Mouse (Mus musculus) MEL (cell line): ENCODE measurements around the gene Nfatc3. TPM values are rescaled to one million over a fixed set of nuclear protein-coding genes. Genes with fewer than 3 reads are reported as not detected.
A peak's percentile ranks its signal among the peaks of the same experiment; 100 is the strongest.

ENCODE experiments used
- DNase-seq: peaks from one replicate; pipeline ENCODE4 v3.0.0; 2011; ENCODE audit warnings: low read depth, low spot score
- H3K27ac ChIP-seq: 2 replicates; pipeline ENCODE4 v1.5.1; 2012; ENCODE audit warnings: low read depth, mild to moderate bottlenecking, control low read depth, low read length, moderate library complexity; ENCODE audit not compliant: control insufficient read depth
- H3K27me3 ChIP-seq, 2 experiments: fragments of 150-350 bp in 1 of 2; sonication (generic) in 1 of 2; 2 replicates each; pipeline ENCODE4 v1.6.1; 2012; ENCODE audit warnings: low read length in 2 of 2, mild to moderate bottlenecking in 2 of 2, improper control_type of control experiment in 1 of 2, moderate library complexity in 1 of 2; ENCODE audit not compliant: insufficient read depth in 2 of 2, control insufficient read depth in 1 of 2
- H3K36me3 ChIP-seq, 2 experiments: 2 replicates each; pipeline ENCODE4 v1.6.1; 2012 to 2014; ENCODE audit warnings: low read length in 2 of 2, improper control_type of control experiment in 1 of 2, inconsistent platforms in 1 of 2, mild to moderate bottlenecking in 1 of 2; ENCODE audit not compliant: insufficient read depth in 2 of 2, control insufficient read depth in 1 of 2
- H3K4me1 ChIP-seq, 2 experiments: fragments of 150-350 bp in 1 of 2; sonication (generic) in 1 of 2; 2 replicates each; pipeline ENCODE4 v1.6.1; 2012; ENCODE audit warnings: low read length in 2 of 2, improper control_type of control experiment in 1 of 2, mild to moderate bottlenecking in 1 of 2; ENCODE audit not compliant: insufficient read depth in 2 of 2, control insufficient read depth in 1 of 2
- H3K4me3 ChIP-seq, 2 experiments: fragments of 150-350 bp in 1 of 2; sonication (generic) in 1 of 2; 2 replicates each; pipeline ENCODE4 v1.5.1; 2012; ENCODE audit warnings: low read depth in 2 of 2, low read length in 2 of 2, mild to moderate bottlenecking in 2 of 2, moderate library complexity in 2 of 2, control low read depth in 1 of 2, improper control_type of control experiment in 1 of 2; ENCODE audit not compliant: control insufficient read depth in 1 of 2, insufficient read depth in 1 of 2
- H3K79me2 ChIP-seq: 2 replicates; pipeline ENCODE4 v1.6.1; 2012; ENCODE audit warnings: mild to moderate bottlenecking, low read length, moderate library complexity; ENCODE audit not compliant: control insufficient read depth, poor library complexity, insufficient read depth
- H3K9ac ChIP-seq: 2 replicates; pipeline ENCODE4 v1.6.1; 2012; ENCODE audit warnings: low read depth, mild to moderate bottlenecking, control low read depth, low read length, moderate library complexity; ENCODE audit not compliant: control insufficient read depth, poor library complexity, severe bottlenecking
- H3K9me3 ChIP-seq: fragments of 150-350 bp; sonication (generic); replicated peaks from 2 replicates; pipeline ENCODE4 v1.6.1; 2012; ENCODE audit warnings: mild to moderate bottlenecking, low read length, improper control_type of control experiment, moderate library complexity; ENCODE audit not compliant: insufficient read depth
- CHD2 ChIP-seq: IDR thresholded peaks from 2 replicates; pipeline ENCODE4 v1.6.1; 2011; ENCODE audit warnings: low read length, improper control_type of control experiment
- EP300 ChIP-seq, 2 experiments: IDR thresholded peaks; 2 replicates each; pipeline ENCODE4 v1.6.1; 2011; ENCODE audit warnings: improper control_type of control experiment in 2 of 2, low read length in 2 of 2, low read depth in 1 of 2, mild to moderate bottlenecking in 1 of 2
- ETS1 ChIP-seq: IDR thresholded peaks from 2 replicates; pipeline ENCODE4 v1.6.1; 2012; ENCODE audit warnings: low read depth, mild to moderate bottlenecking, inconsistent platforms, low read length, improper control_type of control experiment, moderate library complexity
- GATA1 ChIP-seq: IDR thresholded peaks from 2 replicates; pipeline ENCODE4 v1.6.1; 2011; ENCODE audit warnings: low read depth, low read length, improper control_type of control experiment
- KAT2A ChIP-seq: conservative IDR thresholded peaks from 2 replicates; pipeline ENCODE4 v1.6.1; 2012; ENCODE audit warnings: low read depth, low read length, improper control_type of control experiment, inconsistent platforms
- MAX ChIP-seq: IDR thresholded peaks from 2 replicates; pipeline ENCODE4 v1.6.1; 2011; ENCODE audit warnings: low read length, improper control_type of control experiment
- NRF1 ChIP-seq: IDR thresholded peaks from 2 replicates; pipeline ENCODE4 v1.6.1; 2014; ENCODE audit warnings: low read depth, mild to moderate bottlenecking, inconsistent platforms, low read length, improper control_type of control experiment, moderate library complexity; ENCODE audit not compliant: poor library complexity, insufficient read depth, severe bottlenecking
- RAD21 ChIP-seq: IDR thresholded peaks from 2 replicates; pipeline ENCODE4 v1.6.1; 2011; ENCODE audit warnings: mild to moderate bottlenecking, low read depth, low read length, improper control_type of control experiment
- RCOR1 ChIP-seq: IDR thresholded peaks from 2 replicates; pipeline ENCODE4 v1.6.1; 2012; ENCODE audit warnings: low read depth, mild to moderate bottlenecking, inconsistent platforms, low read length, improper control_type of control experiment
- SIN3A ChIP-seq: IDR thresholded peaks from 2 replicates; pipeline ENCODE4 v1.6.1; 2012; ENCODE audit warnings: low read length, improper control_type of control experiment, inconsistent platforms
- TCF12 ChIP-seq: IDR thresholded peaks from 2 replicates; pipeline ENCODE4 v1.6.1; 2014; ENCODE audit warnings: low read depth, mild to moderate bottlenecking, inconsistent platforms, low read length, improper control_type of control experiment, moderate library complexity
- UBTF ChIP-seq: IDR thresholded peaks from 2 replicates; pipeline ENCODE4 v1.6.1; 2012; ENCODE audit warnings: low read depth, mild to moderate bottlenecking, inconsistent platforms, low read length, improper control_type of control experiment, moderate library complexity, borderline replicate concordance; ENCODE audit not compliant: insufficient read depth
- ZKSCAN1 ChIP-seq: IDR thresholded peaks from 2 replicates; pipeline ENCODE4 v1.6.1; 2012; ENCODE audit warnings: low read depth, mild to moderate bottlenecking, inconsistent platforms, low read length, improper control_type of control experiment, moderate library complexity
- ZMIZ1 ChIP-seq: IDR thresholded peaks from 2 replicates; pipeline ENCODE4 v1.6.1; 2012; ENCODE audit warnings: low read depth, mild to moderate bottlenecking, inconsistent platforms, low read length, improper control_type of control experiment, moderate library complexity
- polyA plus RNA-seq, 2 experiments: library from polyadenylated mRNA; stranded (reverse) in 1 of 2; unstranded in 1 of 2; fragments of >175 nt in 1 of 2; fragments of >200 nt in 1 of 2; gene quantifications; 2 replicates each; pipeline versions ENCODE4 v1.2.1 to v1.2.4; 2012; ENCODE audit warnings: low replicate concordance in 2 of 2, low read depth in 1 of 2; ENCODE audit not compliant: insufficient read length in 2 of 2, insufficient read depth in 1 of 2, missing spikeins in 1 of 2
- total RNA-seq: library from RNA; depleted of rRNA; stranded (reverse); fragments of 300-350 nt; gene quantifications from 2 replicates; pipeline ENCODE4 v1.2.3, GENCODE M21; 2012; rRNA removed

Nfatc3 gene
- total and polyA plus RNA-seq, 3 experiments = 14.4 to 59.3 (median 50.2) TPM

GRCm38 (mm10) chr8:106177594-106177993, 119.0 kb downstream of the Nfatc3 start:
- Histone ChIP-seq H3K27me3 (no peaks in the 10 kb centered on the region), H3K36me3 (peaks cover 7 to 30% of the 10 kb centered on the region in 2 experiments)

GRCm38 (mm10) chr8:106178428-106178827, 119.8 kb downstream of the Nfatc3 start:
- Histone ChIP-seq H3K9ac (no peak overlapping the region), H3K4me3 (no peak overlapping the region), H3K79me2 (peaks cover 12% of the 10 kb centered on the region), H3K4me1 (peaks cover 16 to 17% of the 10 kb centered on the region in 2 experiments), H3K9me3 (no peaks in the 10 kb centered on the region), H3K27me3 (no peaks in the 10 kb centered on the region), H3K36me3 (peaks cover 5 to 27% of the 10 kb centered on the region in 2 experiments), H3K27ac (no peak overlapping the region)
- TF ChIP-seq RCOR1 (no peak), ETS1 (no peak), ZKSCAN1 (no peak), EP300 (IDR thresholded peaks at IDR 0.05; ENCODE audit: low read depth in 1 of 2, low read length in 2 of 2) (no peak), KAT2A (no peak), UBTF (no peak), NRF1 (no peak), RAD21 (no peak), MAX (no peak)
- DNase-seq = no peak

More at GRCm38 (mm10) chr8:106177594-106177993, 119.0 kb downstream of the Nfatc3 start:
- H3K79me2 ChIP-seq = peaks cover 12% of the 10 kb centered on the region
- no peak overlapping the region for H3K9ac ChIP-seq
- H3K9me3 ChIP-seq = no peaks in the 10 kb centered on the region
- H3K4me3 ChIP-seq = no peak overlapping the region
- H3K27ac ChIP-seq = no peak overlapping the region
- TF ChIP-seq EP300 (IDR thresholded peaks at IDR 0.05; ENCODE audit: low read depth in 1 of 2, low read length in 2 of 2) (peak in 1 of 2 experiments; percentile 39; a peak in 1 of 4 replicates), SIN3A (no peak), ZMIZ1 (no peak), CHD2 (no peak), GATA1 (peak; percentile 69), TCF12 (0 out of 2 replicates have a peak, but pooled peaks have one; percentile 18), RCOR1 (0 out of 2 replicates have a peak, but pooled peaks have one; percentile 52)
- DNase-seq = no peak
- peaks cover 19 to 25% of the 10 kb centered on the region in 2 experiments for H3K4me1 ChIP-seq

Other genes starting within 250 kb of the Nfatc3 start
- 7.4 and 7.7 TPM in 2 replicates for gene Ranbp10, start 231.5 kb upstream of the Nfatc3 start, total RNA-seq
- gene Ranbp10, start 231.5 kb upstream of the Nfatc3 start, polyA plus RNA-seq = 10 to 100 TPM in 1 of 2 experiments, not detected in 1; 22.1 TPM
- not detected in 2 replicates for gene Tsnaxip1, start 231.1 kb upstream of the Nfatc3 start, total RNA-seq
- under 1 TPM in 1 of 2 experiments, not detected in 1; 0.10 TPM for gene Tsnaxip1, start 231.1 kb upstream of the Nfatc3 start, polyA plus RNA-seq
- gene Cenpt, start 205.6 kb upstream of the Nfatc3 start, total RNA-seq = 14.2 and 15.7 TPM in 2 replicates
- 10 to 100 TPM in 1 of 2 experiments, not detected in 1; 26.5 TPM for gene Cenpt, start 205.6 kb upstream of the Nfatc3 start, polyA plus RNA-seq
- gene Thap11, start 203.7 kb upstream of the Nfatc3 start, total RNA-seq = 41.9 and 48.8 TPM in 2 replicates
- 10 to 100 TPM in 1 of 2 experiments, not detected in 1; 51.4 TPM for gene Thap11, start 203.7 kb upstream of the Nfatc3 start, polyA plus RNA-seq
- 167 and 198 TPM in 2 replicates for gene Nutf2, start 198.3 kb upstream of the Nfatc3 start, total RNA-seq
- 10 to 100 TPM in 1 of 2 experiments, not detected in 1; 28.0 TPM for gene Nutf2, start 198.3 kb upstream of the Nfatc3 start, polyA plus RNA-seq
- 44.5 and 46.1 TPM in 2 replicates for gene Edc4, start 178.0 kb upstream of the Nfatc3 start, total RNA-seq
- 10 to 100 TPM in 1 of 2 experiments, not detected in 1; 72.1 TPM for gene Edc4, start 178.0 kb upstream of the Nfatc3 start, polyA plus RNA-seq
- gene Nrn1l, start 165.3 kb upstream of the Nfatc3 start, total RNA-seq = not detected in 2 replicates
- gene Nrn1l, start 165.3 kb upstream of the Nfatc3 start, polyA plus RNA-seq = under 1 TPM in 1 of 2 experiments, not detected in 1; 0.39 TPM
- gene Pskh1, start 158.4 kb upstream of the Nfatc3 start, total RNA-seq = 11.5 and 12.9 TPM in 2 replicates
- 10 to 100 TPM in 1 of 2 experiments, not detected in 1; 26.2 TPM for gene Pskh1, start 158.4 kb upstream of the Nfatc3 start, polyA plus RNA-seq
- 0.69 and 1.5 TPM in 2 replicates for gene Ctrl, start 125.0 kb upstream of the Nfatc3 start, total RNA-seq
- 1 to 10 TPM in 1 of 2 experiments, not detected in 1; 3.0 TPM for gene Ctrl, start 125.0 kb upstream of the Nfatc3 start, polyA plus RNA-seq
- 228 and 275 TPM in 2 replicates for gene Psmb10, start 120.4 kb upstream of the Nfatc3 start, total RNA-seq
- gene Psmb10, start 120.4 kb upstream of the Nfatc3 start, polyA plus RNA-seq = 100 to 1,000 TPM in 1 of 2 experiments, not detected in 1; 193 TPM
- gene Lcat, start 115.5 kb upstream of the Nfatc3 start, total RNA-seq = 0.78 and 1.1 TPM in 2 replicates
- 1 to 10 TPM in 1 of 2 experiments, not detected in 1; 2.5 TPM for gene Lcat, start 115.5 kb upstream of the Nfatc3 start, polyA plus RNA-seq
- 22.2 and 25.6 TPM in 2 replicates for gene Slc12a4, start 92.7 kb upstream of the Nfatc3 start, total RNA-seq
- gene Slc12a4, start 92.7 kb upstream of the Nfatc3 start, polyA plus RNA-seq = 10 to 100 TPM in 1 of 2 experiments, not detected in 1; 32.3 TPM
- not detected in 2 replicates for gene Dpep3, start 79.4 kb upstream of the Nfatc3 start, total RNA-seq
- gene Dpep3, start 79.4 kb upstream of the Nfatc3 start, polyA plus RNA-seq = under 1 TPM in 1 of 2 experiments, not detected in 1; 0.11 TPM
- 8.6 and 9.2 TPM in 2 replicates for gene Dus2, start 67.5 kb upstream of the Nfatc3 start, total RNA-seq
- 10 to 100 TPM in 1 of 2 experiments, not detected in 1; 11.9 TPM for gene Dus2, start 67.5 kb upstream of the Nfatc3 start, polyA plus RNA-seq
- not detected in 2 replicates for gene Dpep2nb, start 52.9 kb upstream of the Nfatc3 start, total RNA-seq
- gene Dpep2nb, start 52.9 kb upstream of the Nfatc3 start, polyA plus RNA-seq = under 1 TPM in 1 of 2 experiments, not detected in 1; 0.14 TPM
- gene Ddx28, start 47.0 kb upstream of the Nfatc3 start, total RNA-seq = 23.4 and 29.9 TPM in 2 replicates
- gene Ddx28, start 47.0 kb upstream of the Nfatc3 start, polyA plus RNA-seq = 10 to 100 TPM in 1 of 2 experiments, not detected in 1; 21.8 TPM
- gene Esrp2, start 78.1 kb downstream of the Nfatc3 start, total RNA-seq = 1.3 and 2.3 TPM in 2 replicates
- 1 to 10 TPM in 1 of 2 experiments, not detected in 1; 4.5 TPM for gene Esrp2, start 78.1 kb downstream of the Nfatc3 start, polyA plus RNA-seq
- 4.0 and 6.2 TPM in 2 replicates for gene Pla2g15, start 91.6 kb downstream of the Nfatc3 start, total RNA-seq
- 1 to 10 TPM in 1 of 2 experiments, not detected in 1; 9.4 TPM for gene Pla2g15, start 91.6 kb downstream of the Nfatc3 start, polyA plus RNA-seq
- 26.2 and 34.4 TPM in 2 replicates for gene Slc7a6, start 110.0 kb downstream of the Nfatc3 start, total RNA-seq
- gene Slc7a6, start 110.0 kb downstream of the Nfatc3 start, polyA plus RNA-seq = 10 to 100 TPM in 1 of 2 experiments, not detected in 1; 48.2 TPM
- gene Slc7a6os, start 152.1 kb downstream of the Nfatc3 start, total RNA-seq = 41.6 and 52.0 TPM in 2 replicates
- 10 to 100 TPM in 1 of 2 experiments, not detected in 1; 53.6 TPM for gene Slc7a6os, start 152.1 kb downstream of the Nfatc3 start, polyA plus RNA-seq
- 71.2 and 74.5 TPM in 2 replicates for gene Prmt7, start 152.1 kb downstream of the Nfatc3 start, total RNA-seq
- 10 to 100 TPM in 1 of 2 experiments, not detected in 1; 63.3 TPM for gene Prmt7, start 152.1 kb downstream of the Nfatc3 start, polyA plus RNA-seq